Mouse (Mus musculus) layer of hippocampus, adult 6 months (tissue): ENCODE results near the gene Gm11146. TPM values are rescaled to one million over a fixed set of nuclear protein-coding genes. Genes with fewer than 3 reads are reported as not detected.
A peak's percentile ranks its signal among the peaks of the same experiment; 100 is the strongest.

ENCODE experiments used
- long read RNA-seq, 2 experiments: library from polyadenylated mRNA; unstranded; transcript quantifications; one replicate each; pipeline ENCODE4 v2.0.0; 2019 to 2020
- microRNA-seq: library from miRNA; unstranded; fragments of <30 nt; microRNA quantifications from one replicate; pipeline ENCODE4 v1.2.0, GENCODE M21; 2020
- polyA plus RNA-seq: library from polyadenylated mRNA; unstranded; fragments of <200 nt; fragmentation: Nextera tagmentation; gene quantifications from 2 replicates; pipeline ENCODE4 v1.2.3, GENCODE M21; 2021

Gm11146 gene
- not detected in 2 replicates for polyA plus RNA-seq
- long read RNA-seq, experiment 1: 0 reads
- long read RNA-seq, experiment 2: 0 reads

DNA sequence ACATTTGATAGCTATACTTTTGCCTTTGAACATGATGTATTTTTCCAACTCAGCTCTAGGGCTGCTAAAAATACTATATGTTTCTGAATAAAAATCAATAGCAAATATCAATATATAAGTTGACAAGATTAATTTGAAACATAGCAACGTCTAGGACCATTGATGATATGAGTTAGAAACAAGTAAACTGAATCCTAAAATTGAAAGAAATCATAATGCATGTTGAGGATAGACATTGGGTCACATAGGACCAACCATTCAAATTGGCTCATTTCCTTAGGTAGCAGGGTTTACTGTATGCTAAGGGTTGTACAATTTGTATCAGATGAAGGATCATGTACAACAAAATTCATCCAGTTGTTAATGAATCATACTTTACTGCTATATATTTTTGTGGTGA is at the start of gene Gm11146:
TSS of gene Gm11146 (minus strand) at position 101 of the 400 bp plus-strand sequence.

Small RNA genes lying within 50 kb of the gene (microRNA-seq; reads per million reads assigned to microRNA genes)
- gene Mir125b-2 (965 reads per million, percentile 80 among the genes with 10 or more reads in this experiment), gene Mir99a (10,857 reads per million, percentile 96 among the genes with 10 or more reads in this experiment), gene Mirlet7c-1 (654 reads per million, percentile 77 among the genes with 10 or more reads in this experiment)
